Mouse (Mus musculus): ENCODE data around the gene Dnaaf1. TPM values are rescaled to one million over a fixed set of nuclear protein-coding genes. Genes with fewer than 3 reads are reported as not detected.

Gene Dnaaf1
- total RNA-seq, 2 experiments from 2014 or later = not detected

DNA sequence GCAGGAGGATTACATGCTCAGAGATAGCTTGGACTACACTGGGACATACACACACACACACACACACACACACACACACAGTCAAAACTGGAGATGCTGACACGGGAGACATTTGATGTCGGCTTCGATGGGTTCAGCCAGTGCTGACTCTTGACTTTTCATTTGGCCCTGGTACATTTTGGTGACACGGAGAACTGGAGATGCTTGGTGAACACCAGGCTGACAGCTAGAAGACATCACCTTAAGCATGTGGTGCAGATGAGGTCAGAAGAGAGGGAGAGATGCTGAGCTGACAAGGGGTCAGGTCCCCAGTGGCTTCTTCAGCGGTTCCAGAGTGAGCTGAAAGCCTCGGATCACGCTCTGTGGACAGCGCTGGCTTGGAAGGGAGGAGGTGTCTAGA lies 48.0 kb downstream of the Dnaaf1 start:
- DNase-seq = peak; percentile 64

DNA sequence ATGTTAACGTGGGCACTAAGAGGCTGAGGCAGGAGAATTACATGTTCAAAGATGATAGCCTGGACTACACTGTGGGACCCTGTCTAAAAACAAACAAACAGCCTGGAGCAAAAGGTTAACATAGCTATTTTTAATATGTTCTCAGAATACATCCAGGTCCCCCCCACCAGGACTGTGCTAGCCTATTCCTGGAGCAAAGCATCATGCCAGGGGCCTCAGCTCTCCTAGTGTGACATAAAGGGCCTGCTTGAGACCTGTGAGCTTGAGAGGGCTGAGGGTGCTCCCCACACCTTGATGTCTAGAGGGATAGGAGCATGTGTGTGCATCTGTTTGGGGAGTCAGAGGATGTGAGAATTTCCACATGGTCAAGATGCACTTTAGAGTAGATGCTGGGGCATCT lies 48.7 kb downstream of the Dnaaf1 start:
- DNase-seq = no peak

DNA sequence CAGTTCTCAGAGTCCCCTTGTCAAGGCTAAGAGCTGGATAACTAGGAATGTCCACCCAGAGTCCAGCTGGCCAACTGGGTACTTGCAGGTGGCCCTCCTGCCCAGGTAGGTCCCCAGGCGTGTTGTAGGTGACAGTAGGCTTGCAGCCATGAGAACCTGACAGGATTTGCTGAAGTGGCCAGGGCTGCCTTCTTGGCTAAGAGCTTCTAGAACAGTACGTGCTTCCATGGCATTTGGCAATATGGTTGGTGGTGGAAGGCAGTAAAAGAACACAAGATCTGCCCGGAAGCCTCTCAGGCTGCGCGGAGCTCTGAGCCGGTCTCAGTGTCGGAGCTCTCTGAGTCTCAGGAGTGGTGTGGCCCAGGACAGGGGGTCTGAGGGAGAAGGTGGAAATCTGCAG lies 49.9 kb downstream of the Dnaaf1 start:
- DNase-seq = peak; percentile 36

DNA sequence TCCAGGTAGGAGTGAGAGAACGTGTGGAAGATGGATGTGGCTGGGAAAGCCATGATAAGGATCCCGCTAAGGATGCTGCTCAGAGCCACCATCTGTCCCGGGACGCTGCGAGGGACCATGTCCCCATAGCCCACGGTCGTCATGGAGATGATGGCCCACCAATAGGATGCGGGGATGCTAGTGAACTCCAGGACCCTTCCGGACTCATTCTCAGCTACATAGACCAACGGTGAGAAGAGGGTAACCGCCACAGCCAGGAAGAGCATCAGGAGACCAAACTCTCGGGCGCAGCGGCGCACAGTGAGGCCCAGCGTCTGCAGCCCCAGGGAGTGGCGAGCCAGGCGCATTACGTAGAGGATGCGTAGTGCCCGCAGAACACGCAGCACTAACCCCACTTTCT lies 50.8 kb downstream of the Dnaaf1 start:
- no peak for DNase-seq

DNA sequence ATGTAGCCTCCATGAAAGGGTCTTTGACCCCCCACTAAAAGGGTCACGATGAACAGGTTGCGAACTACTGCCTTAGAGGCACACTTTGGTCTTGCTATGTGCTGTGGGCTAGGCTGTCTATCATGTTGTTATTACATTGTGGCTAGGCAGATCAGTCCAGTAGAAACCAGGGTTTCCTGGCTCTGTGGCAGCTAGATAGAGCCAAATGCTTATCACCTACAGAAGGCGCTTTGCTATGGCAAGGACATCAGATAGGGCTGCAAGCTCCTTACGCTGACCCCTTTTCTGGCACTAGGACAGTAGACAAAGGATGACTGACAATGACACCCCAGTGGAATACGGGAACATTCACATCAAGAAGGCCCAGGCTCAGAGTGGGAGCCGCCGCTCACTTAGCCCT lies 52.2 kb downstream of the Dnaaf1 start:
- no peak for DNase-seq

DNA sequence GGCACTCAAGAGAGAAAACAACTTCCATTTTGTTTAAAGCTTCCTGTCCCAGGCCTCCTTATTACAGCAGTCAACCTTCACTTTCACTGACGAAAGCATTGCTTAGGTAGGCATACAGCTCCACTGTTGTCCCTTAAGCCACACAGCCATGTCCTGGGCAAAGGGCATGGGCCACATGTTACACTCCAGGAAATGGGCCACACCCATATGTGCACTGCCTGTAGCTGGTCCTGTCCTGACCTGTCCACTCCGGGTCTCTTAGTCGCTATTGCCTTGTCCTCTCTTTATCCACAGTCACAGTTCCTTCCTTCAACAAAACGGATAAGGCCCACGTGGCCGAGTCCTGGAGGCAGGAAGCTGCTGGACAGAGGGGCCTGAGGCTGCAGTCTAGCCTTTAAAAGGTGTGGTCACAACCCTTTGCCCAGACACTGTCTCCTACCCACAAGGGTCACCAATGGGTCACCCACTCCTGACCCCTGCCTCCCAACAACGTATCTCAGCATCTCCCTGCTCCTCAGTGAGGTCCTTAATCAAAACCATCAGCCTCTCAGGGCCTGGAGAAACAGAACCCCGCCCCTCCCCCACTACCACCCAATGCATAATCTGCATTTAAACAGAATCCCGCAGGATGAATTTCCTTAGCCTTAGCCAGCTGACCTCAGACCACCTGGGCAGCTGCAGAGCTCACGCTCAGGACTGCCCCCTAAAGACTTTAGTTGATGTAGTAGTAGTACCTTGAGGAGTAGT lies 52.8 kb downstream of the Dnaaf1 start:
- DNase-seq = no peak

DNA sequence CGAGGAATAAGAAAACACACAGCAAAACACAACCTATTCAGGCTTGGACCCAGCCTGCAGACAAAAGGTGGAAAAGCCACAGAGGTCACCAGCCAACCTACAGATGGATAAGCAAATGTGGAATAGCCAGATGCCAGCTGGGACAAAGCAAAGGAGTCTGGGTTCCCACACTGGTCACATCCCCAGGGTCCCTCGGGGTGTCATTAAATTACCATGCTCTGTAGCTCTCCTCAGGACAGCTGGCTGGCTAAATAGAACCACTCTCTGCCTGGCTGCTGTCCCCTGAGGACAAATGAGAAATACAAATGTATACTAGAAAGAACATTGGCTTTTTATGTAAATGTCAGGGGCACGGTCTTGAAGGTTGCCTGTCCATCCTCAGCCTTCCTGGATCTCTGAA lies 55.8 kb downstream of the Dnaaf1 start:
- DNase-seq = no peak

DNA sequence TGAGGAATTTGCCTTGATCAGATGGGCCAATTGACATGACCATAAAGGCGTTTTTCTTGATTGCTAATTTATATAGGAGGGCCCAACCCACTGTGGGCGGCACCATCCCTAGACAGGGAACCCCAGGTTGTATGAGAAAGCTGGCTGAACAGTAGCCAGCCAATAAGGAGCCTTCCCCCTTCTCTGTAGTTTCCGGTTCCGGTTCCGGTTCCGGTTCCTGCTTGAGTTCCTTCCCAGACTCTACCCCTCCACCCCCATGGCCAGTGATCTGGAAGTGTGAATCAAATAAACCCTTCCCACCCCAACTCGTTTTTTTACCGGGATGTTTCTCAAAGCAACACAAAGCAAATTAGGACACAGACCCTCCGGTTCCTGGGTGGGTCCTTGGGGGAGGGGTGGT lies 57.2 kb downstream of the Dnaaf1 start:
- no peak for DNase-seq

DNA sequence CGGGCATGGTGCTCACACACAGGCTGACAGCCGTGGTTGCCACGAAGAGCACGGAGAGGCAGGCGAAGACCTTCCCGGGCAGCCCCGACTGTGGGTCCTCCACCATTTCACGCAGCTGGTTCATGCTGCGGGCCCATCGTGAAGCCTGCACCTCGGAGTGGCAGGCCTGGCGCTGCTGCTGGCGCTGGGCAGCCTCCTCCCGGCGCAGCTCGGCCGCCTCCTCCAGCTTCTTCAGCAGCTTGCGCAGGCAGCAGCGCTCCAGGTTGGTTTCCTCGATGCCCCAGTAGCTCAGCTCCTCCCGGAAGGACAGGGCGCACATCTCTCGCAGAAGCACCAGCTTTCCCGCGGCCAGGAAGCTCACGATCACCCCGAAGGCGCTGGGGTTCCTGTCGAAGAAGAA lies 57.9 kb downstream of the Dnaaf1 start:
- no peak for DNase-seq

DNA sequence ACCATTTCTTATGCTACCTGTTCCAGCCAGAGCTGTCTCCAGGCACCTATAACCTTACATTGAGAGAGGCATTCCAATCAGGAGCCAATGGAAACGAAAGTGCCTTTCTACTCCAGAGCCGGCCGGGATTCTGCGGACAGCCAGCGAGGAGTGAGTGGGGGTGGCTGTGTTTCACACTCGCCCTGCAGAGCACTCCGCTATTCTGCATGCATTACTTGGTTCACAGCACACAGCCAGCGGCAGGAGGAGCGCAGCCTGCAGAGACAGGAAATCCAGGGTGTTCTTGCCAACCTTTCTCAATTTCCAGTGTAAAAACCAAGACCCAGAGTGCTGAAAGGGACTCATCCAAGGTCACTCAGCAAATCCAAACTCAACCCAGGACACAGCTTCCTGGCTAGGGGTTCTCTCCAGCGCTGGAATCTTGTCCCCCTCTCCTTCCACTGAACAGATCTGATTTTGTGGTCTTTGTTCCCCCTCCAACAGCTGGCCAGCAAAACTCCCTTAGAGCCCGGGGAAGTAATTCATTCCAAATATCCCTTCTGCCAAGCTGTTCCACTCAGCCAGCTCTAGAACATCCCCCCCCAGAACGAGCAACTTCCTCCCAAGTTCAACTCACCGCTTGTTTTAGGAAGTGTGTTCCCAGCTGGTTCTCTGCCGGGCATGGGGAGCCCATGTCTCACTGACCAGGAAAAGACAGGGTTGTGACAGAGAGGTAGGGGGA lies 59.7 kb downstream of the Dnaaf1 start:
- no peak for DNase-seq

DNA sequence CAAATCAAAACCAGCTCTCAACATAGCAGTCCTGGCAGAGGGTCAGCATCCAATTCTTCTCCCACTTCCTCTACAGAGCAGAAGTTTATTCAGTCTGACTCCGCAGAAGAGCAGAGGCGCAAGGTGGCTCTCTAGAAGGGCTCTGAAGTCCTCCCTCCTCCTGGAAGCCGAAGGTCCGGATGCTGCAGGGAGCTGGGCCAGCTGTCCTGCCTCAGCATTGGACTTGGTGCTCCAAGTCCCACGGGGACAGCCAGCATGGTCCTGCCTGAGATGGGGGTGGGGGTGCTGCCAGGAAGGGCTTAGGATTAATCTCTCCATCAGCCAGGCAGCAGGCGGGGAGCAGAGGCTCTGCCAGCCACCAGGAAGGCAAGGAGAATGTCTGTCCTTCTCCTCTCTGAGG lies 60.3 kb downstream of the Dnaaf1 start, which contains the start of gene Kcng4:
Kcng4 (minus strand) TSS at position 303 of the 400 bp plus-strand sequence.
- peak; percentile 70 for DNase-seq

DNA sequence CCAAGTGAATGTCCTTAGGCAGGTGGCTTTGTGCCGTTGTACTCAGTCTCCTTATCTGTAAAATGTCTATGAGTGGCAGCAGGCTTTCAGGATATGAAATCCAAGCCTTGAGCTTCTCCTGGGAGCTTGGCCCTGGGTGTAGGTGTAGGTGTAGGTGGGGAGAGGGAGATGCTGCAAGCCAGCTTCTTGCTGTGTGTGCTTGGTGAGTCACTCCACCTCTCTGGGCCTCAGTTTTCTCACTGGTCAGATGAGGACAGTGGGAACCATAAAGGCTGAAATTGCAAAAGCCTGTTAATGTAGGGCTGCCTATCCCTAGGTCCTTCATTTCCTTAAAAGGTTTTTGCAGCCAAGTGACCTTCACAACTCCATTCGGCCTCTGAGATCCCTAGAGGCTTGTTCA lies 60.9 kb downstream of the Dnaaf1 start:
- no peak for DNase-seq

DNA sequence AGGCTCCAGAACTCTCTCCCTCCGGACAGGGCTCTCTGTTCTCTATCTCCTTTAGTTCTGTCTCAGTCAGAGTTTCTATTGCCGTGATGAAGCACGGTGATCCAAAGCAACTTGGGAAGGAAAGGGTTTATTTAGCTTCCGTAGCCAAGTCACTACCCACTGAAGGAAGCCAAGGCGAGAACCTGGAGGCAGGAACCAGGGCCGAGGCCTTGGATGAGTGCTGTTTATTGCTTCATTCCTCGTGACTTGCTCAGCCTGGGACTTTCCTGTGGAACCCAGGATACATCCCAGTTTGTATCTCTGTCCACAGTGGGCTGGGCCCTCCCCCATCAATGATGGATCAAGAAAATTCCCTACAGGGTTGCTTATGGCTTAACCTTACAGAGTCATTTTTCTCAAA lies 61.7 kb downstream of the Dnaaf1 start:
- no peak for DNase-seq

DNA sequence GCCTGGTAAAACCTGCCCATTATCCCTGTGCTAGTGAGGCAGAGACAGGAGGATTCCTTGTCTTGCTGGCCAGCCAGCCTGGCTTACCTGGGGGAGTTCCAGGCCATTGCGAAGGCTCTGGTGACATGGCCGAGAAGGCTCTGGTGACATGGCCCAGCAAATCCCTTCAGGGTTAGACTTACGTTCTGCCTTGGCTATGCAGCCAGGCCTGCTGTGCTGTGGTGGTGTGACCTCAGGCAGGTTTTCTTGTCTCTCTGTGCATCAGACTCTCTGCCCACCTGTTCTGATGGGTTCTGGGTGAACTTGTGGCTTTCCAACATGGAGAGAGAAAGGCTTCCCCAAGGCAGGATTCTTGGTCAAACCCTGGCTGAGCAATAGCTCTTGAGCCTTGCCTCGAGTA lies 62.3 kb downstream of the Dnaaf1 start:
- no peak for DNase-seq

DNA sequence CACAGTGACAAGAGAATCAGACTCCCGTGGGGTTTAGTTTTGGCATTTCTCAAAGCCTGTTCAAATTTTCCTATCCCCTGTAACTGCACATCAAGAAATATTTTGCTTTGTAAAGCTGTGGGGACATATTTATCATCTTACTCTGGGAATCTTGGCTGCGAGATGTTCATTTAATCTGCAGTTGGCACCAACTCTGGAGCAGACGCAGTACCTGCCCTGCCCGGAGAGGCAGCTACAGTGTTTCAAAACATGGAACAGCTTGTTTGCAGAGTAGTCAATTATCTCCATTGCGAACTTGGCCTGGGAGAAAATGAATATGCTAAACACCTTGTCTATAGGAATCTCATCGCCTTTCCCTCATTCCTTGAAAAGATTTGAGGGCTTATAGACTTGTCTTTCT lies 63.2 kb downstream of the Dnaaf1 start:
- DNase-seq = no peak

DNA sequence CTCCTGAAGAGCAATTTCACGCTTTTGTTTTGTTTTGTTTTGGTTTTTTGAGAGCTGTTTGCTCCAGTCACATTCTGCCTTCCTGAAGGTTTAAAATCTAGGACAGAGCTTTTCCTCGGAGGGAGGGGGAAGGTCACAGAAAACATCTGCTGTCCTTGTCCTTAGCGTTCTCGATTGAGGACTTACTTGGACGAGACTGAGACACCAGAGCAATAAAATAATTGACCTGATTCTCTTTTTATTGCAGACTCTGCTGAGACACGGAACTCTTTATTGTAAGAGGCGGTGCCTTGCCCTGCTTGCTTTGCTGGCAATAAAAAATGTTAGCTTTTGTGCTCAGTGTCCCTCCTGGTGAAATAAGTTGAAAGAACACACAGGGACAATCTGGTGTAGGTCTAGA lies 64.8 kb downstream of the Dnaaf1 start:
- DNase-seq = no peak

DNA sequence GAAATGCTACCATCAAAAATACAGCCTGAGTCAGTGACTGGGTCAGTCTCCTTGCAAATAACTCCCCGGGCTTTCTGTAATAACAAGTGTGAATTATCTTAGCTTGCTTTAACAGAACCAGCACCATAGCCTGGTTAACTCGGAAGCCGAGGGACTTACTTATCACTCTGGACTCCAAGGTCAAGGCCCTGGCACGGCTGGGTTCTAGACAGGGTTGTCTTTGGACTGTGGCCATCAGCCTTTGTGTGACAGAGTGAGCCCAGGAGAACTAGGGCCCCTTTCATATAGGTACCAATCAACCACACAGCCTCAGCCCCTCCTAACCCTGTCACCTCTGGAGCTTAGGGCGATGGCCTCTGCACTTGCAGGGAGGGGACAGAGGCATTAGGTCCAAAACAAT lies 66.0 kb downstream of the Dnaaf1 start:
- no peak for DNase-seq

DNA sequence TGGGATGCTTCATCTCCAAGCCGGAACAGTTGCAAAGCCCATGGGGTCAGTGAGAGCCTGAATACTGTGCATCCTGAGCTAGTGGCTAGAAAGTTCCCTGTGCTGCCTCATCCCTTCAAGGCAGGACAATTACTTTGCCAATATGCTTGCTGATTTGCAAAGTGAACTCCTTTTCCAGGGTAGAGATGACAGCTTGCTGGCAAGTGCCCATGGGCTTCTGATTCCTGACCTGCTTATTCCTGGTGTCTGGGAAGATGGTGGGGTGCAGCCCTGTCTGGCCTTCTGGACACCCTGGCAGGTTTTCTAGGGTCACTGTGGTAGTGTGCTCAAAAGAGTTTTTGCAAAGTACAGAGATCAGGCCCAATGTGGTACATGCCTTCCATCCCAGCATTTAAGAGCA lies 67.9 kb downstream of the Dnaaf1 start:
- no peak for DNase-seq

DNA sequence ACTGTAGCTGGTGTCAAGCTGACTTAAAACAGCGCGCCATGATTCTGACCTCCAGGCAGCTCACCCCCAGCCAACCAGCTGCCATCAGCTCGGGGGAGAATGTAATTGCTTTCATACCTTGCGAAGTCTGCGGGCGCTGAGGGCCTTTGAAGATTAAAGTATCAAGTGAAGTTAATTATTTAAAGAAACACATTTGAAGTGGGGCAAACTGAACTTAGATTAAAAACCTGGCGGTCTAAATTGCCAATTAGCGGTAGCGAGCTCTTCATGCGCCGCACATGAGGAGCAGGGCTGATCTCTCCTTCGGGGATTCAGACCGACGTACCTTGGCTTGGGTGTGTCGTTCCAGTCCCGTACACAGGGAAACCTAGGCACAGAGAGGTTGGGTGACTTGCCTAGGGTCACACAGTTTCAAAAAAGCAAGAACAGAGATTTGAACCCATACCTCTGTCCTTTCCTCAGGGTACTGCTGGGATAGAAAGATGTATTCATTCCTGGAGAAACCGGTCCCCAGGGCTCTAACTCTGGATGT lies 69.5 kb downstream of the Dnaaf1 start:
- DNase-seq = no peak

DNA sequence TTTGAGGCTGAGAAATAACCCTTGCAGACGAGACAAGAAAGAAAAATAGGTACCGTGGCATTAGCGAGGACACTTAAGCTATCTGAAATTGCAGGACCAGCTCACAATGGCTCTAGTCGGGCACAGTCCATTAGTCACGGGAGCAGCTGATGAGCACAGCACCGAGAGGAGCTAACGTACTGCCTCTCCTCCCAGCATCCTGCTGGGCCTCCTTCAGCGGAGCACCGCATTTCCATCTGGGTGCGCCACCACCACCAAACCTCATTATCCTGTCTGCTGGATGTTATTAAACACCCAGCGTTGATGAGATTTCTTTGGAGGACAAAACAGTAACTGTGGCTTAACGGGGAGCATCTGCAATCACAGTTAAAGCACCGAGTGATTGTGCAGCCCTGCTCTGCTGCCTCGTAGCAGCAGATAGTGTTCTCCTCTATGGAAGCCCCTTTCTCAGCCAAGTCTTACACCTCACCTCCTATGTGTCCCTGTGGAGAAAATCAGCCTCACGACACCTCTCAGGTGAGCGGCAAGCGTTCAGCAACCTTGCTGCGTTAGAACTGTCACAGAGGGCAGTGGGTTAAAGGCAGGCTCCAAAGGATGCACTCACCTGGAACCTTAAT lies 70.1 kb downstream of the Dnaaf1 start:
- DNase-seq = no peak

DNA sequence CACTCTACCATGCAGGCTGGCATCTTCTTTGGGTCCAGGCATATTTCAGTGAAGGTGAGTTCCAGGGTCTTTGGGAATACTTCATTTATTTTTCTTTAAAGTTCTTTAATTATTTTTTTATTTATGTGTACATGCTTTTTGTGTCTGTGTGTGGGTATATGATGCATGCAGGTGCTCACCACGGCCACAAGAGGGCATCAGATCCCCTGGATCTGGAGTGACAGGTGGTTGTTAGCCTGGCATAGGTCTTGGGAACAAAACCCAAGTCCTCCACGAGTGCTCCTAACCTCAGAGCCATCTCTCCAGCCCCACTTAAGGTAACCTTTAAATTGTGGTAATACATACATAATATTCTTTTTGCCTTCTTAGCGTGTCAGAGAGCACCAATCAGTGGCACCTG lies 71.2 kb downstream of the Dnaaf1 start:
- DNase-seq = no peak

DNA sequence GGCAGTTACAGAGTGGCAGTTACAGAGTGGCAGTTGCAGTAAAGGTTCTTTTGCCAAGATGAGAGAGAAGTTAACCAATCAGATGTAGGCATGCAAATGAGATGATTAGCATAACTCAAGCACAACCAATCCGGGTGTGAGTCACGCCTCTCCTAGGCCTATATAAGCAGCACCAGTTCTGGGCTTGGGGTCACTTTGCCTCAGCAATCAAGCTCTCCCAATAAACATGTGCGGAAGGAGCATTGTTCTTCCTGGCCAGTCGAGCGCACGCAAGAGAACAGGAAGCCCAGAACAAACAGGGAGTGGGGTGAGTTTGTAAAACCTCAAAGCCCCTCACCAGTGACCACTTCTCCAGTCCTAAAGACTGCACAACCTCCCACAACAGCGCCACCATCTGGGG lies 71.8 kb downstream of the Dnaaf1 start:
- no peak for DNase-seq
